Mouse (Mus musculus) lung, embryonic 14.5 days (tissue): ENCODE measurements around the gene Prelp. TPM values are rescaled to one million over a fixed set of nuclear protein-coding genes. Genes with fewer than 3 reads are reported as not detected.
A peak's percentile ranks its signal among the peaks of the same experiment; 100 is the strongest.

Experiments
- ATAC-seq: fragments of 200-750 bp; cut with Nextera tagmentation; 2 replicates; pipeline ENCODE4 v1.8.0; 2017; ENCODE audit warnings: mild to moderate bottlenecking, moderate TSS enrichment, moderate library complexity; ENCODE audit not compliant: insufficient read depth
- DNase-seq: peaks from one replicate; pipeline ENCODE4 v3.0.0-alpha.2; 2015
- H3K27ac ChIP-seq: fragments of 300-500 bp; sonication (generic); 2 replicates; pipeline ENCODE4 v1.5.1; 2014; ENCODE audit warnings: low read depth, mild to moderate bottlenecking, moderate library complexity
- H3K27me3 ChIP-seq: fragments of 300-500 bp; sonication (generic); 2 replicates; pipeline ENCODE4 v1.6.1; 2014; ENCODE audit warnings: low read length, control low read depth; ENCODE audit not compliant: insufficient read depth
- H3K36me3 ChIP-seq: fragments of 300-500 bp; sonication (generic); 2 replicates; pipeline ENCODE4 v1.6.1; 2014; ENCODE audit warnings: control low read depth; ENCODE audit not compliant: insufficient read depth
- H3K4me1 ChIP-seq: fragments of 300-500 bp; sonication (generic); 2 replicates; pipeline ENCODE4 v1.6.1; 2014; ENCODE audit warnings: antibody characterized with exemption, control low read depth; ENCODE audit not compliant: insufficient read depth
- H3K4me2 ChIP-seq: fragments of 300-500 bp; sonication (generic); 2 replicates; pipeline ENCODE4 v1.6.1; 2014; ENCODE audit warnings: mild to moderate bottlenecking
- H3K4me3 ChIP-seq: fragments of 300-500 bp; sonication (generic); 2 replicates; pipeline ENCODE4 v1.5.1; 2014; ENCODE audit warnings: low read depth, low read length
- H3K9ac ChIP-seq: fragments of 300-500 bp; sonication (generic); 2 replicates; pipeline ENCODE4 v1.6.1; 2014
- H3K9me3 ChIP-seq: fragments of 300-500 bp; sonication (generic); 2 replicates; pipeline ENCODE4 v1.6.1; 2016; ENCODE audit warnings: low read depth, low read length, control low read depth
- CTCF ChIP-seq: IDR thresholded peaks from 2 replicates; pipeline ENCODE4 v1.5.1; 2016; ENCODE audit warnings: antibody characterized with exemption, low read depth
- WGBS: fragments of 180-500 bp; shearing (Covaris S2); extraction: QIAGEN DNeasy Blood & Tissue Kit; methylation state at CpG from one replicate; pipeline ENCODE4 v1.1.7; 2014; 5-methylcytosine and 5-hydroxymethylcytosine counted together
- polyA plus RNA-seq: library from polyadenylated mRNA; unstranded; fragments of >200 nt; fragmentation: Nextera tagmentation; extraction: Ambion mirVana; gene quantifications from 2 replicates; pipeline ENCODE4 v1.2.1, GENCODE M21; 2014

The Prelp gene
- polyA plus RNA-seq, 1 experiment from 2014 or later: 17.6 TPM

DNA sequence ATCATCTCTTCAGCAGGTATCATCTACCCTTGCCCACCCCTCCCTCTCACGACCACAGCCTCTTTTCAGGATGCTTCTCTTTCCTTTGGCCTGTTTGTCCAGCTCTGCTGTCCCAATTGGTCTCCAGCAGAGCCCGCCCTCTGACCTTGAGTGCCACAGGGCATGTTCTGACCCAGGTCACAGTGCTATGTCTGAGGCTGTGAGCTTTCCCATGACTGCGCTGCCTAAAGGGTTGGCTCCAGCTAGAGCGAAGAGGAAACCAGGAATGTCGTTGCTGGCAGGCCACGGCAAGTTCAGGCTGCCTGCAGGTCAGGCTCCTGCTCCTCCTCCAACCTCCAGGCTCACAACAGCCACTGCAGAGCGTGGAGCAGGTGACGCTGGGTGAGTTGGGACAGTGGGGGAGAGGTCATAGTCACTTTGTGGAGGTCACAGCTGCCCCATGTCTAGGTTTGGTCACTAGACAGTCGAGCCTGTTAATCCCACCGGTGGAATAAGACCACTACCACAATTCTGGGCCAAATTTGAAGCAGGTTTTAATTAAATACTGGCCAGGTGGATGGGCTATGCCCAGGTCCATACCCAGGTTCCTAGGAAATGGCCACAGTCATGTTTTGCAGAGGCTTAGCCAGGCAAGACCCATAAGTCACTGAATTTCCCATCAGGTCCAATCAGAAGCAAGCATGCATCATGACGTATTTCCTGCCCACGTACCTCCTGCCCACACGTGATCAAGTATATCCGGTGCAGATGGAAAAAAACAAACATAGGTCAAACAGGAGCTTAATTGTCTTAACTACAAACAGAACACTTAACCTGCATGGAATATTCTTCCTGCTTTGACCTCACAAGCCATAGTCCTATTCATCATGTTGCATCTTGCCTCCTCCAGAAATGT, 12.3 kb upstream of the Prelp start:
- H3K4me2 ChIP-seq: no peak overlapping the region
- 49% methylated on average over 14 of the region's 14 CpGs for WGBS
- H3K27ac ChIP-seq: no peak overlapping the region
- 0 out of 2 replicates have a peak, but pooled peaks have one; percentile 34 for ATAC-seq
- DNase-seq: no peak
- H3K4me3 ChIP-seq: no peak overlapping the region
- no peak overlapping the region for H3K9ac ChIP-seq
- no peaks in the 10 kb centered on the region for H3K9me3 ChIP-seq
- no peak for TF ChIP-seq CTCF
- no peaks in the 10 kb centered on the region for H3K36me3 ChIP-seq
- H3K27me3 ChIP-seq: no peaks in the 10 kb centered on the region
- H3K4me1 ChIP-seq: 0 out of 2 replicates have a peak, but pooled peaks cover 6% of the 10 kb centered on the region

GRCm38 (mm10) chr1:133929980-133930379, 8.8 kb upstream of the Prelp start:
- Histone ChIP-seq H3K27ac (no peak overlapping the region), H3K4me1 (0 out of 2 replicates have a peak, but pooled peaks cover 6% of the 10 kb centered on the region), H3K27me3 (no peaks in the 10 kb centered on the region), H3K36me3 (no peaks in the 10 kb centered on the region), H3K4me2 (no peak overlapping the region), H3K9ac (no peak overlapping the region), H3K4me3 (no peak overlapping the region), H3K9me3 (no peaks in the 10 kb centered on the region)
- WGBS: 52% methylated on average over 3 of the region's 3 CpGs
- DNase-seq (no peak), ATAC-seq (no peak)
- TF ChIP-seq CTCF: no peak

DNA sequence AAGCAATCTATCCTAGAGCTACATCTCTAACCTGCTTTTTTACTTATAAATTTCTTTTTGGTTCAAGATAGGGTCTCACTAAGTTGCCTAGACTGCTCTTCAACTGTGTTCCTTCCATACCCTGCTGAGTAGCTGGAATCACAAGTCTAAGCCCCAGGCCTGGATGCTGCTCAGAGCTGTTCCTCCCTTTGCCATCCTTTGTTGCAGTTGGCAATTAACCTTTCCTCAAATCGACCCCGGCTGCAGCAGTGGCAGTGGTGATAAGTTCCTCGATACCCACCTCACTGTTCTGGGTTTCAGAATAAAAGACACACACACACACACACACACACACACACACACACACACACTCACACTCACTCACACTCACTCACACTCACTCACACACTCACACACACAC, 4.0 kb upstream of the Prelp start:
- no peak overlapping the region for H3K9ac ChIP-seq
- no peaks in the 10 kb centered on the region for H3K9me3 ChIP-seq
- H3K4me1 ChIP-seq: peaks cover 17% of the 10 kb centered on the region
- ATAC-seq (no peak), DNase-seq (no peak)
- H3K36me3 ChIP-seq: no peaks in the 10 kb centered on the region
- 86% methylated on average over 3 of the region's 3 CpGs for WGBS
- TF ChIP-seq CTCF: no peak
- no peak overlapping the region for H3K4me2 ChIP-seq
- no peak overlapping the region for H3K27ac ChIP-seq
- no peak overlapping the region for H3K4me3 ChIP-seq
- no peaks in the 10 kb centered on the region for H3K27me3 ChIP-seq

- WGBS: 25% methylated on average over 7 of the region's 7 CpGs
- Histone ChIP-seq H3K27me3 (no peaks in the 10 kb centered on the region), H3K36me3 (no peaks in the 10 kb centered on the region), H3K4me2 (no peak overlapping the region), H3K27ac (no peak overlapping the region), H3K4me3 (no peak overlapping the region), H3K9ac (no peak overlapping the region), H3K4me1 (peaks cover 26% of the 10 kb centered on the region), H3K9me3 (no peaks in the 10 kb centered on the region)
- TF ChIP-seq CTCF: peak; percentile 62
- DNase-seq (peak; percentile 38), ATAC-seq (no peak)
These were observed 3.1 kb upstream of the Prelp start for GRCm38 (mm10) chr1:133924141-133924875.

- no peaks in the 10 kb centered on the region for H3K27me3 ChIP-seq
- H3K9me3 ChIP-seq: no peaks in the 10 kb centered on the region
- peaks cover 36% of the 10 kb centered on the region for H3K4me1 ChIP-seq
- H3K4me3 ChIP-seq: no peak overlapping the region
- WGBS: 90% methylated on average over 5 of the region's 5 CpGs
- H3K9ac ChIP-seq: no peak overlapping the region
- TF ChIP-seq CTCF: no peak
- no peak overlapping the region for H3K27ac ChIP-seq
- H3K4me2 ChIP-seq: no peak overlapping the region
- ATAC-seq (no peak), DNase-seq (no peak)
- H3K36me3 ChIP-seq: no peaks in the 10 kb centered on the region
These were observed 1.9 kb upstream of the Prelp start for GRCm38 (mm10) chr1:133923071-133923470.

- Histone ChIP-seq H3K27me3 (no peaks in the 10 kb centered on the region), H3K4me3 (peak overlapping the region; percentile 21), H3K9me3 (no peaks in the 10 kb centered on the region), H3K9ac (peak overlapping the region; percentile 21; the same call in 1 of the 2 replicates), H3K4me1 (peaks cover 55% of the 10 kb centered on the region), H3K27ac (peak overlapping the region; percentile 88), H3K4me2 (peak overlapping the region; percentile 53), H3K36me3 (no peaks in the 10 kb centered on the region)
- 24% methylated on average over 3 of the region's 3 CpGs for WGBS
- ATAC-seq (no peak), DNase-seq (no peak)
- TF ChIP-seq CTCF: no peak
These were observed 338 bp downstream of the Prelp start for GRCm38 (mm10) chr1:133920876-133921275.

- ATAC-seq: 0 out of 2 replicates have a peak, but pooled peaks have one; percentile 1
- peak; percentile 51 for DNase-seq
These were observed 813 bp downstream of the Prelp start for GRCm38 (mm10) chr1:133920401-133920800.

More at GRCm38 (mm10) chr1:133920401-133920800, 813 bp downstream of the Prelp start:
- H3K9me3 ChIP-seq: no peaks in the 10 kb centered on the region
- peak overlapping the region; percentile 88 for H3K27ac ChIP-seq
- peak overlapping the region; percentile 35; the same call in 1 of the 2 replicates for H3K9ac ChIP-seq
- no peak overlapping the region for H3K4me3 ChIP-seq
- 33% methylated on average over 3 of the region's 3 CpGs for WGBS
- H3K4me2 ChIP-seq: peak overlapping the region; percentile 53
- H3K4me1 ChIP-seq: peaks cover 60% of the 10 kb centered on the region
- H3K36me3 ChIP-seq: no peaks in the 10 kb centered on the region
- TF ChIP-seq CTCF: no peak
- H3K27me3 ChIP-seq: no peaks in the 10 kb centered on the region
